ENCODE assay signal across 19 mouse cellular contexts in the genomic region with DNA sequence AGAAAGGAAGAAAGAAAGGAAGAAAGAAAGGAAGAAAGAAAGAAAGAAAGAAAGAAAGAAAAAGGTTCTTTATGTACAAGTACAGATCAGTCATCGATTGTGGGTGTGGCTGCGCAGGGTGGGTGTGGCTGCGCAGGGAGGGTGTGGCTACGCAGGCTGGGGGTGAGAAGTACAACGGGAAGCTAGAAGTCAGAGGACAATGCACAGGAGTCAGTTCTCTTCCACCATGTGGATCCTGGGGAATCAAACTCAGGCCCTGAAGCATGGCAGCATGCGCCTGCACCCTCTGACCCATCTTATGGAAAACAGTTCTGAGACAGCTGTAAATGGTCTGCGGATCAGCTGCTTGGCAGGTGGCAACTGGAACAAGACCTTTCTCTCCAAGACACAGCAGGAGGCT. TPM values are rescaled to one million over a fixed set of nuclear protein-coding genes. Genes with fewer than 3 reads are reported as not detected.
DNase-seq lines count a peak whose midpoint lies in the region; ATAC-seq and TF ChIP-seq lines count a peak whose summit lies in the region.
"Had no signal": no experiment of that assay in that cellular context is flagged by ENCODE, and none has a peak within 500 bp of the region (broad histone marks: within the 10 kb centered on the region; RNA-seq: fewer than 3 reads in every experiment).

No protein-coding gene starts in this region.

- H3K79me2 ChIP-seq in CH12.LX (replicated peaks; ENCODE audit: control insufficient read depth, extremely low read depth, insufficient read depth, poor library complexity, severe bottlenecking): no peaks in the 10 kb centered on the region

- no peaks in the 10 kb centered on the region for H3K36me3 ChIP-seq in CH12.LX (replicated peaks in 1 of 2; ENCODE audit: control insufficient read depth in 1 of 2, insufficient read depth in 1 of 2, low read length in 1 of 2)
- H3K36me3 ChIP-seq in liver, embryonic 14.5 days (replicated peaks; ENCODE audit: control insufficient read depth, insufficient read depth, low read depth): no peaks in the 10 kb centered on the region
- H3K36me3 ChIP-seq: embryonic facial prominence, embryonic 15.5 days; hindbrain, embryonic 15.5 days; limb, embryonic 15.5 days; midbrain, embryonic 12.5 days had no signal

- no peak overlapping the region for H3K27ac ChIP-seq in CH12.LX (ENCODE audit: insufficient read depth, low read depth)
- no peak overlapping the region for H3K27ac ChIP-seq in liver, embryonic 14.5 days
- no peak overlapping the region for H3K27ac ChIP-seq in layer of hippocampus, adult 2 months
- H3K27ac ChIP-seq: embryonic facial prominence, embryonic 15.5 days; forebrain, embryonic 13.5 days; hindbrain, embryonic 15.5 days; limb, embryonic 15.5 days; midbrain, embryonic 12.5 days had no signal

- no peak overlapping the region for H3K4me3 ChIP-seq in CH12.LX (replicated peaks in 1 of 3; ENCODE audit: low read depth in 2 of 3, low read length in 2 of 3, poor library complexity in 1 of 3)
- no peak overlapping the region for H3K4me3 ChIP-seq in liver, embryonic 14.5 days (ENCODE audit: insufficient read depth in 1 of 2, low read depth in 2 of 2, low read length in 2 of 2)
- no peak overlapping the region for H3K4me3 ChIP-seq in layer of hippocampus, adult 2 months
- H3K4me3 ChIP-seq: embryonic facial prominence, embryonic 15.5 days; forebrain, embryonic 13.5 days; hindbrain, embryonic 15.5 days; limb, embryonic 15.5 days; midbrain, embryonic 12.5 days had no signal

- H3K27me3 ChIP-seq in CH12.LX (replicated peaks): no peaks in the 10 kb centered on the region
- no peaks in the 10 kb centered on the region for H3K27me3 ChIP-seq in liver, embryonic 14.5 days (ENCODE audit: control insufficient read depth, insufficient read depth, low read length)
- H3K27me3 ChIP-seq: forebrain, embryonic 13.5 days; hindbrain, embryonic 15.5 days; limb, embryonic 15.5 days had no signal

- no peak for TF ChIP-seq CTCF in CH12.LX (conservative IDR thresholded peaks at IDR 0.05 in 1 of 2, IDR thresholded peaks at IDR 0.05 in 1 of 2; ENCODE audit: low read depth in 2 of 2, low read length in 2 of 2)
- no peak for TF ChIP-seq CTCF in liver, embryonic 14.5 days (IDR thresholded peaks at IDR 0.05; ENCODE audit: low read depth)
- no peak for TF ChIP-seq CTCF in layer of hippocampus, adult 2 months (conservative IDR thresholded peaks at IDR 0.05)

- no peak for TF ChIP-seq POLR2A in CH12.LX (IDR thresholded peaks at IDR 0.05; ENCODE audit: low read depth, low read length)

- H3K4me1 ChIP-seq in CH12.LX (ENCODE audit: control insufficient read depth in 1 of 2, insufficient read depth in 2 of 2): peaks cover 9 to 16% of the 10 kb centered on the region in 2 experiments
- peaks cover 6 to 17% of the 10 kb centered on the region in 2 experiments for H3K4me1 ChIP-seq in liver, embryonic 14.5 days (replicated peaks; ENCODE audit: control insufficient read depth in 2 of 2, insufficient read depth in 2 of 2, low read length in 1 of 2)

- TF ChIP-seq RAD21 in CH12.LX (IDR thresholded peaks at IDR 0.05; ENCODE audit: low read depth, low read length): no peak

- no peak overlapping the region for H3K4me2 ChIP-seq in CH12.LX (ENCODE audit: insufficient read depth, low read depth, poor library complexity, severe bottlenecking)
- peak overlapping the region; percentile 18; the same call in 1 of the 2 replicates for H3K4me2 ChIP-seq in liver, embryonic 14.5 days (ENCODE audit: low read depth)
- H3K4me2 ChIP-seq: embryonic facial prominence, embryonic 15.5 days; forebrain, embryonic 13.5 days; hindbrain, embryonic 15.5 days; limb, embryonic 15.5 days; midbrain, embryonic 12.5 days had no signal

- peaks cover 3% of the 10 kb centered on the region for H3K9me3 ChIP-seq in CH12.LX (replicated peaks; ENCODE audit: low read length)
- H3K9me3 ChIP-seq in liver, embryonic 14.5 days (ENCODE audit: control insufficient read depth, low read length): no peaks in the 10 kb centered on the region
- H3K9me3 ChIP-seq: embryonic facial prominence, embryonic 15.5 days; forebrain, embryonic 13.5 days; hindbrain, embryonic 15.5 days; limb, embryonic 15.5 days; midbrain, embryonic 12.5 days had no signal

- peak; percentile 33 for DNase-seq in 3134 (ENCODE audit: extremely low read depth, insufficient read length, low spot score)
- no peak for DNase-seq in CH12.LX (ENCODE audit: extremely low read depth)
- DNase-seq in ZHBTc4 (ENCODE audit: low read depth, low spot score): peak; percentile 80
- DNase-seq in liver, embryonic 14.5 days (ENCODE audit: low read depth in 3 of 3, low spot score in 3 of 3): no peak
- no peak for DNase-seq in layer of hippocampus, adult 2 months (ENCODE audit: low spot score in 2 of 2)
- DNase-seq in kidney, adult 8-10 months: no peak
- DNase-seq in adrenal gland, adult 8-10 months: no peak
- DNase-seq: adrenal gland, postnatal 10 days; cerebellum, adult 8-10 months; gastrocnemius, postnatal 25 days; kidney, adult 2 months; kidney, postnatal 36 days; lung, postnatal 14 days had no signal

- peak; percentile 51; the same call in 1 of the 2 replicates for ATAC-seq in liver, embryonic 14.5 days (ENCODE audit: insufficient read depth)
- ATAC-seq in CD4-positive, CD25-positive, alpha-beta regulatory T cell, adult 4 months: no peak
- ATAC-seq: forebrain, embryonic 13.5 days had no signal

- WGBS in liver, embryonic 14.5 days (ENCODE audit: insufficient replicate concordance): 39% methylated on average over 7 of the region's 7 CpGs

- TF ChIP-seq EP300 in CH12.LX (IDR thresholded peaks at IDR 0.05; ENCODE audit: low read length): no peak
- no peak for TF ChIP-seq EP300 in liver, embryonic 14.5 days (IDR thresholded peaks at IDR 0.05; ENCODE audit: low read depth)

- H3K9ac ChIP-seq in CH12.LX (ENCODE audit: insufficient read depth, low read depth): no peak overlapping the region
- no peak overlapping the region for H3K9ac ChIP-seq in liver, embryonic 14.5 days (replicated peaks)
- H3K9ac ChIP-seq: embryonic facial prominence, embryonic 15.5 days; forebrain, embryonic 13.5 days; hindbrain, embryonic 15.5 days; limb, embryonic 15.5 days; midbrain, embryonic 12.5 days had no signal

- in situ Hi-C loops in CH12.LX (cut with MboI; ENCODE audit: low pct_ligation_motif_present, low pct_unique_long_range_greater_than_20kb, low sequenced_read_pairs): loop anchor here (25.0 kb wide), 1 partner anchor 381 kb away; the partner anchor contains the start of gene Mcur1

- dilution Hi-C loops in CH12.LX (cut with MboI; ENCODE audit: extremely low pct_ligation_motif_present, extremely low pct_unique_long_range_greater_than_20kb, low sequenced_read_pairs): no loop called here

TF ChIP-seq in CH12.LX, 34 proteins besides CTCF, POLR2A, EP300 and RAD21:
- TF ChIP-seq UBTF (IDR thresholded peaks at IDR 0.05; ENCODE audit: low read depth, low read length): no peak
- TF ChIP-seq POLR2AphosphoS2 (IDR thresholded peaks at IDR 0.05; ENCODE audit: low read depth, low read length): no peak
- TF ChIP-seq MAX (IDR thresholded peaks at IDR 0.05; ENCODE audit: low read length): no peak
- TF ChIP-seq NRF1 (IDR thresholded peaks at IDR 0.05; ENCODE audit: low read depth, low read length): peak; percentile 63

RNA-seq across cellular contexts. Expression of gene Tbc1d7, which starts 9.8 kb away (rescaled TPM):
- total RNA-seq in CH12.LX (2012; rRNA removed) (19.5 and 20.3 TPM in 2 replicates), CH12.LX (2014; rRNA removed) (20.2 and 23.4 TPM in 2 replicates)
- 32.9 and 37.3 TPM in 2 replicates for polyA plus RNA-seq in CH12.LX (2012; ENCODE audit: insufficient read length, low read depth)
- polyA plus RNA-seq in liver, embryonic 14.5 days (2012; rRNA removed): 2.8 and 4.7 TPM in 2 replicates
- 12.6 and 14.1 TPM in 2 replicates for polyA plus RNA-seq in liver, embryonic 14.5 days (2014; fragmentation: Nextera tagmentation; extraction: Ambion mirVana)
- 10 to 100 TPM; 26.0 to 27.2 TPM for total RNA-seq in layer of hippocampus, adult 2 months (2021)
- 10 to 100 TPM; 13.2 to 19.1 (median 18.4) TPM for total RNA-seq in adrenal gland, adult 8-10 months (2022)
- polyA plus RNA-seq in CD4-positive, CD25-positive, alpha-beta regulatory T cell, adult 4 months (2017; shearing (Covaris generic)): 10 to 100 TPM in 1 of 2 experiments, 1 to 10 TPM in 1; 9.8 to 16.0 TPM

Comparison
In these comparisons a context has a peak if more than half of its experiments do, and no peak if none do; other contexts are left out.
1. DNase-seq: peak in 3134 (single experiment) and ZHBTc4 (single experiment); none in CH12.LX (single experiment), liver, embryonic 14.5 days (0 of 3), layer of hippocampus, adult 2 months (0 of 2), kidney, adult 8-10 months (0 of 2) and adrenal gland, adult 8-10 months (single experiment).